Mouse (Mus musculus) midbrain, postnatal 0 days (tissue): ENCODE data around the gene Rab44. TPM values are rescaled to one million over a fixed set of nuclear protein-coding genes. Genes with fewer than 3 reads are reported as not detected.

Experiments
- ATAC-seq: fragments of 200-750 bp; cut with Nextera tagmentation; 2 replicates; pipeline ENCODE4 v1.8.0; 2017; ENCODE audit warnings: moderate number of reproducible peaks, mild to moderate bottlenecking, moderate TSS enrichment, moderate library complexity; ENCODE audit not compliant: low FRiP score
- DNase-seq: peaks from one replicate; pipeline ENCODE4 v3.0.0-alpha.2; 2015; ENCODE audit warnings: low spot score
- H3K27ac ChIP-seq: fragments of 300-500 bp; sonication (generic); 2 replicates; pipeline ENCODE4 v1.5.1; 2014; ENCODE audit warnings: low read depth, mild to moderate bottlenecking, low read length, mixed read lengths
- H3K27me3 ChIP-seq: fragments of 300-500 bp; sonication (generic); 2 replicates; pipeline ENCODE4 v1.6.1; 2014; ENCODE audit warnings: low read length, control low read depth, mixed read lengths; ENCODE audit not compliant: insufficient read depth
- H3K36me3 ChIP-seq: fragments of 300-500 bp; sonication (generic); 2 replicates; pipeline ENCODE4 v1.6.1; 2014; ENCODE audit warnings: low read length, control low read depth, mixed read lengths; ENCODE audit not compliant: insufficient read depth
- H3K4me1 ChIP-seq: fragments of 300-500 bp; sonication (generic); 2 replicates; pipeline ENCODE4 v1.6.1; 2014; ENCODE audit warnings: mild to moderate bottlenecking, control low read depth, antibody characterized with exemption, low read length, mixed read lengths; ENCODE audit not compliant: insufficient read depth
- H3K4me2 ChIP-seq: fragments of 300-500 bp; sonication (generic); 2 replicates; pipeline ENCODE4 v1.6.1; 2014; ENCODE audit warnings: low read depth, mild to moderate bottlenecking, low read length, mixed read lengths; ENCODE audit not compliant: poor library complexity, severe bottlenecking
- H3K4me3 ChIP-seq: fragments of 300-500 bp; sonication (generic); 2 replicates; pipeline ENCODE4 v1.5.1; 2014; ENCODE audit warnings: low read depth, mild to moderate bottlenecking, low read length, moderate library complexity
- H3K9ac ChIP-seq: fragments of 300-500 bp; sonication (generic); replicated peaks from 2 replicates; pipeline ENCODE4 v1.6.1; 2014; ENCODE audit warnings: mild to moderate bottlenecking, low read length, moderate library complexity, mixed read lengths; ENCODE audit not compliant: poor library complexity, severe bottlenecking
- H3K9me3 ChIP-seq: fragments of 300-500 bp; sonication (generic); 2 replicates; pipeline ENCODE4 v1.6.1; 2016; ENCODE audit warnings: low read length, control low read depth
- CTCF ChIP-seq: IDR thresholded peaks from 2 replicates; pipeline ENCODE4 v1.5.1; 2016; ENCODE audit warnings: antibody characterized with exemption, mild to moderate bottlenecking
- WGBS: fragments of 180-500 bp; shearing (Covaris S2); extraction: QIAGEN DNeasy Blood & Tissue Kit; methylation state at CpG from one replicate; pipeline ENCODE4 v1.1.7; 2014; 5-methylcytosine and 5-hydroxymethylcytosine counted together
- polyA plus RNA-seq: library from polyadenylated mRNA; unstranded; fragments of >200 nt; fragmentation: Nextera tagmentation; extraction: Ambion mirVana; gene quantifications from 2 replicates; pipeline ENCODE4 v1.2.1, GENCODE M21; 2015
- total RNA-seq: library from RNA; depleted of rRNA; stranded (reverse); fragments of >200 nt; gene quantifications from 2 replicates; pipeline ENCODE4 v1.2.3, GENCODE M21; 2014

Gene Rab44
- total and polyA plus RNA-seq, 2 experiments from 2014 or later, result not detected

- TF ChIP-seq CTCF, result no peak
- Histone ChIP-seq H3K9me3 (no peaks in the 10 kb centered on the region), H3K4me3 (no peak overlapping the region), H3K9ac (no peak overlapping the region), H3K36me3 (peaks cover 11% of the 10 kb centered on the region; the same call in 1 of the 2 replicates), H3K4me2 (no peak overlapping the region), H3K27me3 (no peaks in the 10 kb centered on the region; the same call in 1 of the 2 replicates), H3K27ac (peak overlapping the region; percentile 51), H3K4me1 (peaks cover 8% of the 10 kb centered on the region; the same call in 1 of the 2 replicates)
- DNase-seq, result peak; percentile 50
- 65% methylated on average over 16 of the region's 16 CpGs for WGBS
- ATAC-seq, result no peak
Measured at GRCm38 (mm10) chr17:29156396-29156795, 42.5 kb downstream of the Rab44 start.

- 95% methylated on average over 8 of the region's 8 CpGs for WGBS
- ATAC-seq, result no peak
- TF ChIP-seq CTCF, result no peak
- H3K9me3 ChIP-seq, result no peaks in the 10 kb centered on the region
- H3K9ac ChIP-seq, result no peak overlapping the region
- H3K27me3 ChIP-seq, result no peaks in the 10 kb centered on the region
- DNase-seq, result no peak
- H3K36me3 ChIP-seq, result peaks cover 11% of the 10 kb centered on the region; the same call in 1 of the 2 replicates
- H3K27ac ChIP-seq, result no peak overlapping the region
- H3K4me1 ChIP-seq, result peaks cover 8% of the 10 kb centered on the region; the same call in 1 of the 2 replicates
- H3K4me2 ChIP-seq, result no peak overlapping the region
- H3K4me3 ChIP-seq, result no peak overlapping the region
Measured at GRCm38 (mm10) chr17:29156866-29157265, 42.9 kb downstream of the Rab44 start.

- no peak overlapping the region for H3K27ac ChIP-seq
- ATAC-seq (no peak), DNase-seq (no peak)
- no peak overlapping the region for H3K9ac ChIP-seq
- H3K4me3 ChIP-seq, result no peak overlapping the region
- 96% methylated on average over 15 of the region's 15 CpGs for WGBS
- no peaks in the 10 kb centered on the region for H3K27me3 ChIP-seq
- H3K9me3 ChIP-seq, result no peaks in the 10 kb centered on the region
- peaks cover 8% of the 10 kb centered on the region; the same call in 1 of the 2 replicates for H3K4me1 ChIP-seq
- peaks cover 11% of the 10 kb centered on the region; the same call in 1 of the 2 replicates for H3K36me3 ChIP-seq
- no peak for TF ChIP-seq CTCF
- no peak overlapping the region for H3K4me2 ChIP-seq
Measured at GRCm38 (mm10) chr17:29158899-29159298, 45.0 kb downstream of the Rab44 start.

- Histone ChIP-seq H3K4me1 (peaks cover 8% of the 10 kb centered on the region; the same call in 1 of the 2 replicates), H3K27ac (no peak overlapping the region), H3K27me3 (no peaks in the 10 kb centered on the region), H3K9ac (no peak overlapping the region), H3K4me2 (no peak overlapping the region), H3K4me3 (no peak overlapping the region), H3K36me3 (peaks cover 11% of the 10 kb centered on the region; the same call in 1 of the 2 replicates), H3K9me3 (no peaks in the 10 kb centered on the region)
- DNase-seq (no peak), ATAC-seq (no peak)
- TF ChIP-seq CTCF, result no peak
- 92% methylated on average over 5 of the region's 5 CpGs for WGBS
Measured at GRCm38 (mm10) chr17:29159320-29159719, 45.4 kb downstream of the Rab44 start.

GRCm38 (mm10) chr17:29159743-29160455, 46.0 kb downstream of the Rab44 start:
- WGBS, result 90% methylated on average over 16 of the region's 16 CpGs
- Histone ChIP-seq H3K9me3 (no peaks in the 10 kb centered on the region), H3K9ac (no peak overlapping the region), H3K36me3 (peaks cover 11% of the 10 kb centered on the region; the same call in 1 of the 2 replicates), H3K4me3 (no peak overlapping the region), H3K4me2 (no peak overlapping the region), H3K4me1 (peaks cover 8% of the 10 kb centered on the region; the same call in 1 of the 2 replicates), H3K27ac (no peak overlapping the region), H3K27me3 (no peaks in the 10 kb centered on the region)
- no peak for TF ChIP-seq CTCF
- no peak for DNase-seq
- no peak for ATAC-seq

GRCm38 (mm10) chr17:29162334-29162733, 48.4 kb downstream of the Rab44 start:
- H3K36me3 ChIP-seq, result peaks cover 11% of the 10 kb centered on the region; the same call in 1 of the 2 replicates
- no peak overlapping the region for H3K4me2 ChIP-seq
- H3K4me1 ChIP-seq, result peaks cover 10% of the 10 kb centered on the region; the same call in 1 of the 2 replicates
- no peak overlapping the region for H3K9ac ChIP-seq
- no peaks in the 10 kb centered on the region for H3K9me3 ChIP-seq
- no peaks in the 10 kb centered on the region for H3K27me3 ChIP-seq
- H3K4me3 ChIP-seq, result no peak overlapping the region
- DNase-seq (no peak), ATAC-seq (no peak)
- WGBS, result 95% methylated on average over 13 of the region's 13 CpGs
- H3K27ac ChIP-seq, result no peak overlapping the region
- no peak for TF ChIP-seq CTCF
